Mouse (Mus musculus) frontal cortex, postnatal 10 days (tissue): Measurements from ENCODE around the gene Naxd.
"Not testable (repeated sequence)": the region's sequence is repeated elsewhere in the genome, so short reads cannot be mapped to it uniquely, and the experiment has no call there.

ENCODE experiments used
- DNase-seq, 2 experiments: peaks; one replicate each; pipeline ENCODE4 v3.0.0; 2022; ENCODE audit warnings: low spot score in 2 of 2, mixed read lengths in 1 of 2

Gene Naxd

DNA sequence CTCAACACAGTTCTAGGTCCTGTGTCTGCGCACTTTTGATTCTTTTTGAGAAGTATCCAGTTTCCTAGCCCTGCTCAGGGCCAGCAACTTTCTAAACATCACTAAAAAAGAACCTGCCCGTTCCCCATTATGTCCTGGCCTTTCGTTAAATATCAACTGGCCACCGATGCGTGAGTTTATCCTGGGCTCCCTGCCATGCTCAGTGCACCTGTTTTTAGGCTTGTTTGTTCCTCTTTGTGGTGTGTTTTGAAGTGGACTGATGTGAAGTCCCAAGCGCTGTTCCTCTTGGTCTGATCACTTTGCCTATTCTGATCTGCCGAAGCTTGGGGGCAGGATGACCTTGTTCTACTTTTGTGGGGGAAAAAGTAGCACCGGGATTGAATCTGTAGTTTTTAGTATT is 26.0 kb upstream of the Naxd start:
- no peak for DNase-seq

DNA sequence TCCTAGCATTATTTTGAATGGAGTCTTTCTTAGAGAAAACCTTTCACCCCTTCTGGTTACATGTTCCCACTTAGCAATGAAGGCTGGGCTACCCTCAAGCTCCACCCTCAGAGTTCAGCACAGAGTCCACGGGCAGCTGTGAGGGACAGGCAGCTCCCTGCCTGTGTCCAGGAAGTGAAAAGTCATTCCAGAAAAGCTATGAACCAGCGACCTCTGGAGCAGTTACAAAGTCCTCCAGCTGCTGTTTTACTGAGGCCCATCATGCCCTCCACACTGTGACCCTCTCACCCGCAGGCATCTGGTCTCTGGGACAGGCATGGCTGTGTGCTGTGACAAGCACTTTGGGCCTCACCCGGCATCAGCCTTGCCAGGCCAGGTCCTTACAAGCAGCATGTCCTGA is 24.2 kb upstream of the Naxd start:
- no peak for DNase-seq

- DNase-seq: no peak
Measured at GRCm38 (mm10) chr8:11475397-11475796, 21.9 kb upstream of the Naxd start.

GRCm38 (mm10) chr8:11475876-11476275 is 21.4 kb upstream of the Naxd start:
- no peak for DNase-seq

DNA sequence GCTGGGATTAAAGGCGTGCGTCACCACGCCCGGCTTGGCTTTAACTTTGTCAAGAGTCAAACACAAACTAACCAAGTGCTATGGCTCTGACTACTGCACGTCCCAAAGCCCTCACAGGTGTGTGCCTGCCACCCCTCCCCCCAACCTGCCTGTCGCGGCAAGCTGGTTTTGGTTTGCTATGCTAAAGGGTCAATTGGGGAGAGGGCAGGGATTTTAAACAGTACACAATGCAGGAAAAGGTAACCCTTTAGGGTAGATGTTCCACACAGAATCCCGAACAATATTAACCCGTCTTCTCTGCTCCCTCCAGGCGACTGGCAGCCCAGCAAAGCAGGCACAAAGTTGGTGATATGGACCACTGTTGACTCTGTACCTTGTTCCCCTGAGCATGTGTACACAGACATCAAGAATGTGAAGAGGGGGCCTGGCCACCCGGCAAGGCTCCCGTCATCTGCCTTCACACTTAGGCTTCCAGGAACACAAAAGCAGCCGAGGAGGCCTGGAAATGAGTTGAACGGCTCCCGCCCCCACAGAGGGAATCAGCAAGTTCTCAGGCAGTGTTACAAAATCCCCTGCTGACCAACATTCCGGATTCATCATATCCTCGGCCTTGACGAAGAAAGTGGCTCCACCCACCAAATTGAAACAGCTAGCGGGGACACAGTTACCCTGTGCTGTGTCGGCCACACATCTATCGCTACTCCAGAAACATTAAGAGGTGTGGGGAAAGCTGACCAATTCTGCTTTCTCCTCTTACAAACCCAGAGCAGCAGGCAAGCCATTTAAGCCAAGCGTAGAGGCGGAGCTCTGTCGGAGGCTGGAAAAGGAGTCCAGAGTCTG is 20.7 kb upstream of the Naxd start:
- DNase-seq: no peak

GRCm38 (mm10) chr8:11477178-11477553 is 20.1 kb upstream of the Naxd start:
- no peak for DNase-seq

GRCm38 (mm10) chr8:11477811-11478761 is 19.2 kb upstream of the Naxd start, which contains the start of gene Rab20:
TSS of gene Rab20 (minus strand) at chr8:11478710.
- peak in 1 of 2 experiments; percentile 47 for DNase-seq

GRCm38 (mm10) chr8:11478807-11479527 is 18.3 kb upstream of the Naxd start:
- no peak for DNase-seq

DNA sequence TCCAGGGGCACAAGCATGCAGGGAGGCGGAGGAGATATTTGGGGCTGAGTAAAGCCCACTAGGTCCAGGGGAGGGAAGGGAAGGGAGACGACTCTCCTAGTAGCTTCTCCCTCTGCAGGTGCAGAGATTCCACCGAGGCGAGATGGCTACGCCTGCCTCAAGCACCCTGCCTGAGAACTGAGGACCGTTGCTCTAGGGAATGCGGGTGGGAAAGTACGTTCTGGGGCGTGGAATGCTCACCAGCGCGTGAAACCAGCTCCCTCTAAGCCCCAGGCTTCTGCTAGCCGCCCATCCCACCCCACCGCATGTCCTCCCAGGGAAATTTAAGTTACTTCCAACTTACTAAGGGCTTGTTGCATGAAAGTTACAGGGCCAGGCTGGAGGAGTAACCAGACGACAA is 17.7 kb upstream of the Naxd start:
- DNase-seq: no peak

DNA sequence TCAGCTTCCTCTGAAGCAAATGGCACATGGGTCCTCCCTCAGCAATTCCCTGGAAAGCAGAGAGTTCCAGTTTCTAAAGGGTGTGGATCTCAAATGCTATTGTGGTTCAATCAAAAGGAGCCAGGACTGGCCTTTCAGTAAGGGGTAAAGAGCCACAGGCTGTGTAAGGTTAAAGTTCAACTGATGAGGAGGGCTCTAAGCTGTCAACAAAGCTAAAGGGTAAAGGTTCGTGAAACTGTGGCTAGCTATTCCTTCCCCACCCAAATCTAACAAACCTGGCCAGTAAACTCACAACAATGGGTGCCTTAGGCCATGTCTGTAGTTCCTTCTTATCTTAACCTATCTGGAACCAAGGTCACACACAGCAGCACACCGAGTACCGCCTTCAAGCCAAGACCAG is 15.4 kb upstream of the Naxd start:
- DNase-seq: no peak

DNA sequence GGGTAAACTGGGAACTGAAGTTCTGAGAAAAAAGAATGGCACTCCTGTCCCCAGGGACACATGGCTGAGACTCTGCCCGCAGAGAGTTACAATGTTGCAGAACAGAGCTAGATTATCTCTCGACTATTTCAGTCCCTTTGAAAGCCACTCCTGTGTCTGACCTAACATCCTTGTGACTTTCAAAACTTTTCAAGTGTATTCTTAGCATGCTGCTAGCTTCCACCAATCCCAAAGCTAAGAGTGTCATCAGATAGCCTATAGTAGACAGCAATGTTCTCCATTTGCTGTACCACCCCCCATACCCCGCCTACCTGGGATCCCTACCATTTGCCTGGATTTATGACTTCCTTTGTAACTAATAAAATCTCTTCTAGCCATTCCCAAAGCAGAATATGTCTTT is 14.8 kb upstream of the Naxd start:
- no peak for DNase-seq

DNA sequence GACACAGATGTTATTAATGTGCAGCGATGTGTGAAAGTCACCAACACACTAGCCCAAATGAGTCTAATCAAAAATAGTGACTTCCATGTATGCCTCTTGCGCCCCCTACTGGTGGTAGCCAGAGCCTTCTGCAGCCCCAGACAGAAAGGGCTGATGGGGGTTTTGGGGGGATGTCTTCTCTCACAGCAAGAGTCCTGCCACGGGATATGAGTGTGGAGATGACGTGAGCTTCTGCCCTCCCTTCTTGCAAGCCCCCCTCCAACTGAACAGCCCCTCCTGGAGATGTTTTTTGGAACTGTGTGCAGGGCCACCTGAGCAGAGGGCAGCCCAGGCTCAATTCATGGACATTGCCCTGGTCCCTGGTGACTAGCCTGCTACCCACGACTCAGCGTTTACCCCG is 11.2 kb upstream of the Naxd start:
- peak in 1 of 2 experiments; percentile 59 for DNase-seq

- DNase-seq: no peak
Measured at GRCm38 (mm10) chr8:11487229-11487628, 10.1 kb upstream of the Naxd start.

GRCm38 (mm10) chr8:11492340-11492739 is 5.0 kb upstream of the Naxd start:
- DNase-seq: not testable (repeated sequence)

- no peak for DNase-seq
Measured at GRCm38 (mm10) chr8:11498281-11498680, 975 bp downstream of the Naxd start.

- no peak for DNase-seq
Measured at GRCm38 (mm10) chr8:11498786-11499485, 1.6 kb downstream of the Naxd start.

DNA sequence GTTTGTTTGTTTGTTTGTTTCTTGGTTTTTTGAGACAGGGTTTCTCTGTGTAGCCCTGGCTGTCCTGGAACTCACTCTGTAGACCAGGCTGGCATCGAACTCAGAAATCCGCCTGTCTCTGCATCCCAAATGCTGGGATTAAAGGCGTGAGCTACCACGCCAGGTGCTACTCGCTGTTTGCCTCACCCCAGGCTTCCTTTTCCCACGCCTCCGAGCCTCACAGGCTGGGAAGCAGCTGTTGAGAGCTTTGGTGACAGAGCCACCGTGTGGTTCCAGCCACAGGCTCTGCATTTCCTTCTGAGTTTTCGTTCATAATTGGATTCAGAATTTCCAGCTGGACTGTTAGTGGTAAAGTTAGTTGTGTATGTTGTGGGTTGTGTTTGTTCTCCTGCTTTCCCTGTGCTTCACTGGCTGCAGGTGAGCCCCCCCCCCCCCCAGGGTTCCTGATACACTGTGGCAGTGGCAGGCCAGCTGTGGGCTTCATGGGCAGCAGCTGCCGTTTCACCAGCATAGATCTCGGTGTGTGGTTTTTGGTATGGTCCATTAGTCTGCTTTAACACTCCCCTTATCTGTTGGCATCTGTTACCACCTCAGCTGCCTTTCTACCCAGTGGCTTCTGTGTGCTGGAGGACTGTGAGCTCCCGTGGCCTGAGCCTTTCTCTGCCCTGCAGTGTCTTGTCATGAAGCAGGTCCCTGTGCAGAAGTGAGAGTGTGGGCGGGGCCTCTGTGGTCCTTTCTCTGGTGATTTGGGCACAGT is 6.3 kb downstream of the Naxd start:
- no peak for DNase-seq

DNA sequence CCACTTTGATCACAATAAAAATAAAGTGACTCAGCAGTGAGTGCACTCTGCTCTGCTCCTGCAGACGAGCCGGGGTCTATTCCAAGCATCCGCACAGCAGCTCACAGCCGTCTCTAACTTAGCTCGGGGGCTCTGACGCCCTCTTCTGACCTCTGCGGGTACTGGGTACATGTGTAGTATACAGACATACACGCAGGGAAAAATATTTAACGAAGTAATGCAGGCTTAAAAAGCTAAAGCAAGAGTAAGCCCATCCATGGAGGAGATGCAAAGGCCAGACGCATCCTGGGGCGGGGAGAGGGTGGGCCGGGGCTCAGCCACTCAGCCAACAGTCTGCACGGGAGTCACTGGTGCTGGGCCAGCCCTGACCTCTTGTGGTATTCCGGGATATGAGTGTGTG is 8.8 kb downstream of the Naxd start:
- DNase-seq: no peak

- DNase-seq: no peak
Measured at GRCm38 (mm10) chr8:11506802-11507201, 9.5 kb downstream of the Naxd start.

GRCm38 (mm10) chr8:11508880-11509279 is 11.6 kb downstream of the Naxd start:
- no peak for DNase-seq

GRCm38 (mm10) chr8:11510971-11511370 is 13.7 kb downstream of the Naxd start:
- DNase-seq: no peak
